In genomic region chr5:35396976-35397641, GRCm38 (mm10) we compare ENCODE assay signal across 10 mouse cellular contexts. TPM values are rescaled to one million over a fixed set of nuclear protein-coding genes. Genes with fewer than 3 reads are reported as not detected.
DNase-seq lines count a peak whose midpoint lies in the region; ATAC-seq and TF ChIP-seq lines count a peak whose summit lies in the region.
"Had no signal": no experiment of that assay in that cellular context is flagged by ENCODE, and none has a peak within 500 bp of the region (broad histone marks: within the 10 kb centered on the region; RNA-seq: fewer than 3 reads in every experiment).

No protein-coding gene starts in this region.

- DNase-seq in heart, embryonic 10.5 days (ENCODE audit: low spot score), result no peak
- no peak for DNase-seq in heart, adult 2 months
- no peak for DNase-seq in lung, postnatal 36 days
- DNase-seq in hindbrain, postnatal 0 days (ENCODE audit: low spot score), result no peak
- no peak for DNase-seq in urinary bladder, postnatal 10 days (ENCODE audit: low spot score)
- no peak for DNase-seq in frontal cortex, postnatal 25 days (ENCODE audit: low spot score in 2 of 2)

- no peak for ATAC-seq in lung, embryonic 16.5 days (ENCODE audit: low read depth)
- no peak for ATAC-seq in hindbrain, postnatal 0 days

- peaks cover 100% of the 10 kb centered on the region for H3K27me3 ChIP-seq in heart, embryonic 10.5 days (ENCODE audit: insufficient read depth, poor library complexity, severe bottlenecking)
- peaks cover 30% of the 10 kb centered on the region for H3K27me3 ChIP-seq in heart, adult 2 months (ENCODE audit: control insufficient read depth, insufficient read depth, low read length)
- H3K27me3 ChIP-seq in lung, embryonic 16.5 days (ENCODE audit: control insufficient read depth, insufficient read depth, low read depth, low read length), result peaks cover 96% of the 10 kb centered on the region
- H3K27me3 ChIP-seq in hindbrain, postnatal 0 days (ENCODE audit: insufficient read depth, low read length), result peaks cover 92% of the 10 kb centered on the region
- H3K27me3 ChIP-seq in small intestine, adult 2 months (ENCODE audit: control insufficient read depth, insufficient read depth, low read length), result peaks cover 70% of the 10 kb centered on the region

- H3K27ac ChIP-seq in heart, embryonic 10.5 days, result no peak overlapping the region
- H3K27ac ChIP-seq in heart, adult 2 months, result no peak overlapping the region
- no peak overlapping the region for H3K27ac ChIP-seq in lung, embryonic 16.5 days (ENCODE audit: low read length)
- H3K27ac ChIP-seq in hindbrain, postnatal 0 days, result no peak overlapping the region
- no peak overlapping the region for H3K27ac ChIP-seq in small intestine, adult 2 months (ENCODE audit: insufficient read depth, low read depth, low read length)

- no peak for TF ChIP-seq POLR2A in heart, adult 2 months (IDR thresholded peaks at IDR 0.05; ENCODE audit: insufficient read depth, low read depth, low read length)
- TF ChIP-seq POLR2A in small intestine, adult 2 months (IDR thresholded peaks at IDR 0.05; ENCODE audit: low read depth, low read length), result no peak

- H3K9me3 ChIP-seq in heart, embryonic 10.5 days, result no peaks in the 10 kb centered on the region
- no peaks in the 10 kb centered on the region for H3K9me3 ChIP-seq in lung, embryonic 16.5 days (ENCODE audit: control insufficient read depth, low read length)
- no peaks in the 10 kb centered on the region for H3K9me3 ChIP-seq in hindbrain, postnatal 0 days (ENCODE audit: low read length)

- no peak overlapping the region for H3K9ac ChIP-seq in heart, adult 2 months (ENCODE audit: low read depth, low read length)
- no peak overlapping the region for H3K9ac ChIP-seq in lung, embryonic 16.5 days (ENCODE audit: low read length)
- no peak overlapping the region for H3K9ac ChIP-seq in hindbrain, postnatal 0 days (replicated peaks; ENCODE audit: low read length)

- no peak for TF ChIP-seq CTCF in heart, adult 2 months (IDR thresholded peaks at IDR 0.05)
- TF ChIP-seq CTCF in hindbrain, postnatal 0 days (IDR thresholded peaks at IDR 0.05; ENCODE audit: low read depth), result no peak
- TF ChIP-seq CTCF in small intestine, adult 2 months (IDR thresholded peaks at IDR 0.05; ENCODE audit: extremely low read depth, insufficient read length, insufficient replicate concordance, low read depth, low read length), result no peak

- no peaks in the 10 kb centered on the region for H3K36me3 ChIP-seq in heart, embryonic 10.5 days
- no peaks in the 10 kb centered on the region for H3K36me3 ChIP-seq in heart, adult 2 months (ENCODE audit: control insufficient read depth, insufficient read depth, low read length)
- no peaks in the 10 kb centered on the region for H3K36me3 ChIP-seq in lung, embryonic 16.5 days (ENCODE audit: control insufficient read depth, insufficient read depth, low read length)
- no peaks in the 10 kb centered on the region for H3K36me3 ChIP-seq in hindbrain, postnatal 0 days (ENCODE audit: insufficient read depth, low read length)
- no peaks in the 10 kb centered on the region for H3K36me3 ChIP-seq in small intestine, adult 2 months (ENCODE audit: control insufficient read depth, insufficient read depth, low read length)

- intact Hi-C loops in heart, adult 2 months (cut with DNase I), result no loop called here

- 0 out of 2 replicates have a peak overlapping the region, but pooled peaks have one; percentile 8 for H3K4me2 ChIP-seq in lung, embryonic 16.5 days (ENCODE audit: low read depth, low read length)
- H3K4me2 ChIP-seq in hindbrain, postnatal 0 days (ENCODE audit: low read depth, low read length), result no peak overlapping the region

- no peak for TF ChIP-seq EP300 in heart, adult 2 months (IDR thresholded peaks at IDR 0.05; ENCODE audit: insufficient read depth, low read depth, low read length)

- no peaks in the 10 kb centered on the region for H3K79me2 ChIP-seq in heart, adult 2 months (replicated peaks; ENCODE audit: control insufficient read depth, insufficient read depth, low read length)

- H3K4me3 ChIP-seq in heart, embryonic 10.5 days, result peak overlapping the region; percentile 42
- H3K4me3 ChIP-seq in heart, adult 2 months, result no peak overlapping the region
- H3K4me3 ChIP-seq in lung, embryonic 16.5 days (ENCODE audit: low read length), result 0 out of 2 replicates have a peak overlapping the region, but pooled peaks have one; percentile 8
- peak overlapping the region; percentile 10; the same call in 1 of the 2 replicates for H3K4me3 ChIP-seq in hindbrain, postnatal 0 days (ENCODE audit: low read length)
- H3K4me3 ChIP-seq in small intestine, adult 2 months (ENCODE audit: low read depth, low read length), result 0 out of 2 replicates have a peak overlapping the region, but pooled peaks have one; percentile 3

- peaks cover 24% of the 10 kb centered on the region for H3K4me1 ChIP-seq in heart, embryonic 10.5 days
- no peaks in the 10 kb centered on the region for H3K4me1 ChIP-seq in heart, adult 2 months (ENCODE audit: control insufficient read depth, insufficient read depth, low read length)
- peaks cover 6% of the 10 kb centered on the region for H3K4me1 ChIP-seq in lung, embryonic 16.5 days (replicated peaks; ENCODE audit: control insufficient read depth, insufficient read depth, low read length)
- 0 out of 2 replicates have a peak, but pooled peaks cover 7% of the 10 kb centered on the region for H3K4me1 ChIP-seq in hindbrain, postnatal 0 days (ENCODE audit: insufficient read depth, low read length)
- H3K4me1 ChIP-seq in small intestine, adult 2 months (ENCODE audit: control insufficient read depth, insufficient read depth, insufficient read length, low read length), result no peaks in the 10 kb centered on the region

- WGBS in heart, embryonic 10.5 days, result under 1% methylated on average over 57 of the region's 57 CpGs
- 2% methylated on average over 57 of the region's 57 CpGs for WGBS in heart, adult 2 months
- whole genome bisulfite sequencing in lung, embryonic 16.5 days, result under 1% methylated on average over 57 of the region's 57 CpGs
- 1% methylated on average over 57 of the region's 57 CpGs for WGBS in hindbrain, postnatal 0 days
- WGBS in small intestine, adult 2 months, result 3% methylated on average over 57 of the region's 57 CpGs

RNA-seq across cellular contexts. Expression of gene Hmx1, which starts 8.2 kb away (rescaled TPM):
- polyA plus RNA-seq in heart, embryonic 10.5 days (2016; fragmentation: Nextera tagmentation; extraction: Ambion mirVana), result 0.30 and 0.41 TPM in 2 replicates
- not detected for total RNA-seq in heart, adult 2 months (2021)
- polyA plus RNA-seq in heart, adult 2 months (2012; rRNA removed), result not detected in 2 replicates
- polyA plus RNA-seq in lung, embryonic 16.5 days (2015; fragmentation: Nextera tagmentation; extraction: Ambion mirVana), result not detected in 2 replicates
- not detected in 2 replicates for total RNA-seq in hindbrain, postnatal 0 days (2014; rRNA removed)
- polyA plus RNA-seq in hindbrain, postnatal 0 days (2015; fragmentation: Nextera tagmentation; extraction: Ambion mirVana), result not detected in 2 replicates
- polyA plus RNA-seq in small intestine, adult 2 months (2012; rRNA removed), result not detected in 2 replicates
- polyA plus RNA-seq: cerebellum, adult 2 months; liver, embryonic 16.5 days had no signal
